Mouse (Mus musculus): ENCODE results near the gene Esp15. TPM values are rescaled to one million over a fixed set of nuclear protein-coding genes. Genes with fewer than 3 reads are reported as not detected.
"Not testable (repeated sequence)": the region's sequence is repeated elsewhere in the genome, so short reads cannot be mapped to it uniquely, and the experiment has no call there.

Gene Esp15
- not detected in 2 replicates for polyA plus RNA-seq (2015; fragmentation: Nextera tagmentation; extraction: Ambion mirVana)

GRCm38 (mm10) chr17:39640654-39641053 is at the start of gene Esp15:
Gene Esp15, plus strand, starts transcription at chr17:39640954.
- ATAC-seq (replicated peaks) = not testable (repeated sequence)

DNA sequence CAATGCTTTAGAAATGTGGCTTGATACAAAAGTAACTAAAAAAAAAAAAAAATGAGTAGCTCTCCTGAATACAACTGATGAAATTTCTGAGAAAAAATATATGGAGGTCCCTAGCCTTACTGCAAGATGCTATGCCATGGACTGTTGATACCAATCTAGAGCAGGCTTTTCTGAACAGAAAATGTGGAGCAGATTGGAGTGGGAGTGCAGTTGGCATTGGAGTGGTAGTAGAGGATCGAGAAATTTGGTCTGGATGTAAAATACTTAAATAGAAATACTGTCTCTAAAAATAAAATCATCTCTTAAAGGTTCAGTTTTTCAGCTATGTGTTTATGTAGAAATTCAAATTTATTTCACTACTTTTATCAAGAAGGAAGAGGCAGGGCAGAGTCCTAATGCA is 49.2 kb upstream of the Esp15 start:
- H3K4me3 ChIP-seq = no peak overlapping the region
- 0 out of 2 replicates have a peak, but pooled peaks cover 7% of the 10 kb centered on the region for H3K9me3 ChIP-seq
- 62% methylated on average over 1 of the region's 1 CpGs for whole genome bisulfite sequencing
- no peaks in the 10 kb centered on the region for H3K27me3 ChIP-seq (replicated peaks)
- no peak for ATAC-seq (replicated peaks)
- H3K36me3 ChIP-seq (replicated peaks) = no peaks in the 10 kb centered on the region
- no peaks in the 10 kb centered on the region for H3K4me1 ChIP-seq
- H3K9ac ChIP-seq = no peak overlapping the region
- no peak overlapping the region for H3K4me2 ChIP-seq
- no peak overlapping the region for H3K27ac ChIP-seq

More at GRCm38 (mm10) chr17:39640654-39641053, at the start of gene Esp15:
- H3K9me3 ChIP-seq; H3K4me1 ChIP-seq; H3K4me3 ChIP-seq; H3K27me3 ChIP-seq (replicated peaks); H3K36me3 ChIP-seq (replicated peaks); H3K9ac ChIP-seq; H3K4me2 ChIP-seq; H3K27ac ChIP-seq: not testable (repeated sequence)
- 75% methylated on average over 6 of the region's 6 CpGs for WGBS

Other genes with a start within 250 kb of the Esp15 start
- gene Esp18, start 234.6 kb upstream of the Esp15 start, polyA plus RNA-seq (2015; fragmentation: Nextera tagmentation; extraction: Ambion mirVana) = not detected in 2 replicates
- not detected in 2 replicates for gene Esp16, start 104.8 kb upstream of the Esp15 start, polyA plus RNA-seq (2015; fragmentation: Nextera tagmentation; extraction: Ambion mirVana)